Mouse (Mus musculus) small intestine, adult 2 months (tissue): Measurements from ENCODE around the gene Slc2a4.

ENCODE experiments used
- CTCF ChIP-seq: fragments of 200-500 bp; IDR thresholded peaks from 2 replicates; pipeline ENCODE4 v1.5.1; 2012; ENCODE audit warnings: low read depth, mild to moderate bottlenecking, control low read depth, inconsistent platforms, low read length, moderate library complexity, mixed read lengths; ENCODE audit not compliant: insufficient replicate concordance, insufficient read length; ENCODE audit errors: extremely low read depth
- POLR2A ChIP-seq: fragments of 200-500 bp; IDR thresholded peaks from 2 replicates; pipeline ENCODE4 v1.6.1; 2012; ENCODE audit warnings: low read depth, mild to moderate bottlenecking, control low read depth, inconsistent platforms, low read length, moderate library complexity

DNA sequence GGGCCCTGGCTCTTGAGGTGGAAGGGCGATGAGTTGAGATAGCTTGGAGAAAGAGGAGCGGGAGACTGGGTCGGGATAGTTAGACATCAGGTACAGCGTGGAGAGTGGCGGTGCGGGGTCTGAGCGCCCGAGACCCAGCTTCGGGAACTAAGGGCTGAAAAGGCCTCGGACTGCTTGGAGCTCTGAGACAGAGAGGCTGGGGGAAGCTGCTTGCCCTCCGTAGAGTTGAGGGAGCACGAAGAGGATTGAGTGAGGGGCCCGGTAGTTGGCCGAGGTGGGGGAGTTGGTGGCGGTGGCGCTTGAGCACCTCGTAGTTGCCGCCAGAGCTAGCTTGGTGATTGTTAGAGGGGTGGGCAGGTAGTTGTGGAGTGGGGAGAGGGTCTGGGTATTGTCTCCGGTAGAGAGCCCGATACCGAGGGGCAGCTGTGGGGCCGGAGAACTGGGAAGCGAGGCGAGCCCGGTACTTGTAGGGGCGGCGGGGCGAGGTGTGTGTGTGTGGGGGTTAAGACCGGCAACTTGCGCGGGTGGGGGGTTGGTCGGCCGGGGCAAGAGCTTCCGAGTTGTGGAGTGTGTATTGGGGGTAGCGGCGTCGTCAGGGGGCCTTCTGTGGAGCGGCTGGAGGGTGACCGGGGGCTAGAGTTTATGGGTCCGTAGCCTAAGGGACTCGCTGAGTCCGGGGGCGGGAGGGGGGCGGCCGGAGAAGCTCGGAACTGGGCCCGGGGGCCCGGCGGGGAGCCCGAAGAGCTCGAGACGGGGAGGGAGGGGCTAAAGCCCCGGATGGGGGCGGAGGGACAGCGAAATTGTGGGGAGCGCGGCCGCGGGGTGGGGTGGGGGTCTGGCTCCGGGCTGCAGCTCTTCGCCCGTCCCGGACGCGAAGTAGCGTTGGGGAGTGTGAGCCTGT lies 48.4 kb upstream of the Slc2a4 start:
- TF ChIP-seq POLR2A (no peak), CTCF (no peak)
